Mouse (Mus musculus): ENCODE data around the gene Olfr668.
"Not testable (repeated sequence)": the region's sequence is repeated elsewhere in the genome, so short reads cannot be mapped to it uniquely, and the experiment has no call there.

The Olfr668 gene

DNA sequence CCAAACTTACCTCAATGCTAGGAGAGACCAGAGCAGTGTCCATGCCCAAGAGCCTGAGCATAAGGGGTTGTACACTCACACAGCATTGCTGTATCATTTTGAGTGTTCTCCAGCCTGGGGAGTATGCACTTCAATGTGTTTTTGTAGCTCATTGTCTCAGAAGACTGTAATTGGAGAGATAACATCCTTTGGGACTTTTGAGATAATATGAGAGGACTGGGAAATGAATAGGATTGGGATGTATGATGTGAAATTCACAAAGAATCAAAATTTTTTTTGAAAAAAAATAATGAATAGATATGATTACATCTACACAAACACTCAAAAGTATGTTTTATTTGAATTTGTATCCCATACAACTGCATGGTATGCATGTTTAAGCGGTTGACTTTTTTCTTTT, at the start of gene Olfr668:
TSS of gene Olfr668 (minus strand) at position 101 of the 400 bp plus-strand sequence.
- DNase-seq (ENCODE audit: inconsistent ontology term): no peak

DNA sequence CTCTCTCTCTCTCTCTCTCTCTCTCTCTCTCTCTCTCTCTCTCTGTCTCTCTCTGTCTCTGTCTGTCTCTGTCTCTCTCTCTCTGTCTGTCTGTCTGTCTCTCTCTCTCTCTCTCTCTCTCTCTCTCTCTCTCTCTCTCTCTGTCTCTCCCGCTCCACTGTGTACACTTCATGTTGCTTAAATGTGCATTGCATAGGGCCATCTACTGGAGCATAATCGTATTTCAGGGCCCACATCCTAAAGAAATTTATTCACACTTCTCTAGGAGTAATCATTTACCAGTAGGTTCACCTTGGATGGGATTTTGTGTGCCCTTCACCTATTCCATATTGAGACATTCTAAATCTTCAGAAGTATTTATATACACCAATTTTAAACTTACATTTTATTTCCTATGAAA, 44.6 kb upstream of the Olfr668 start:
- DNase-seq (ENCODE audit: inconsistent ontology term): not testable (repeated sequence)

DNA sequence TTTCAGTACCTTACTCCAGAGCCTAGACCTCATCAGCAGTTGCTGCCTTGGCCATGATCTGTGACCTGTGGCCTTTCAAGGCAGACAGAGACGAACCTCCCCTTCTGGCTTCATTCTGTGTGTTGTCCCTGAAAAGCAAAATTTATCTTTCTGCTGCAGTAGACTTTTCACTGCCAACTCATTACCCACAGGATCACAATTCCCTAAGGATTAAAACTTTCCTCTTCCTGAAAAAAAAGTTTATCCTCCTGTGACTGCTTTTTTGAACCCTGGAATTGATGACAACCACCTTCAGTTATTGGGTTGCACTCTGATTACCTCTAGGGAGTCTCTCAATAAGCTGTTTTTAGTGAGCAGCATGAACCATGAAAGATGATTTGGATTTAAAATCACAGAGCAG, 34.7 kb upstream of the Olfr668 start, which contains the start of gene Olfr670:
TSS of gene Olfr670 (minus strand) at position 101 of the 400 bp plus-strand sequence.
- no peak for DNase-seq (ENCODE audit: inconsistent ontology term)

DNA sequence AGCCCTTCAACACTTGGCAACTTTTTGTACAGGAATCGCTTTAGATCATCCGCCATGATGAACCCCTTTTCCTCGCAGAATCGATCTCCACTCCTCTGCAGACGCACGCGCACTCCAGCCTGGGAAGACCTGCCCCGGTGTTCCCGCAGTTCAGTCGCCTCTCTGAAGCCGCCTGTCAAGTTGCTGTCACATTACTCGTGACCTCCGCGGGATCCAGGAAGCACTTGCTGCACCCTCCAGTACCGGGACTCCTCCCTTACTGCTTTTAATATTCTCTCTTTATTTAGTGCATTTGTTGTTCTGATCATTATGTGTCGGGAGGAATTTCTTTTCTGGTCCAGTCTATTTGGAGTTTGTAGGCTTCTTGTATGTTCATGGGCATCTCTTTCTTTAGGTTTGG, 22.4 kb upstream of the Olfr668 start:
- not testable (repeated sequence) for DNase-seq (ENCODE audit: inconsistent ontology term)

DNA sequence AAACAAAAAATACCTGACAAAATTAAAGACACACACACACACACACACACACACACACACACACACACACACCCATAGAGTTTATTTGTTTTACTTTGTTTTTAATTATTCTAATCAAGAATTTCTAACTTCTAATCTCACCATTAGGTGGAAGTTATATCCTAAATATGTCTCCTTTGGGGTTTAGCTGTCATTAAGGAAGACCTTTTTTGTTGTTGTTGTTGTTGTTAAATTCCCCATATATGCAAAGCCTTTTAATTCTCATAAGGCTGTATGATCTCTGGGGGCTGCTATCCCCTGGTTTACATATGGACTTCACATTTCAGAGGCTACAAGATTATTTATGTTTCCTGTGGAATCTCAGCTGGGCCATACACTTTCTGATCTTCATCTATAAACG, 6.1 kb upstream of the Olfr668 start, which contains the start of gene Olfr669:
TSS of gene Olfr669 (plus strand) at position 301 of the 400 bp plus-strand sequence.
- DNase-seq (ENCODE audit: inconsistent ontology term): no peak

DNA sequence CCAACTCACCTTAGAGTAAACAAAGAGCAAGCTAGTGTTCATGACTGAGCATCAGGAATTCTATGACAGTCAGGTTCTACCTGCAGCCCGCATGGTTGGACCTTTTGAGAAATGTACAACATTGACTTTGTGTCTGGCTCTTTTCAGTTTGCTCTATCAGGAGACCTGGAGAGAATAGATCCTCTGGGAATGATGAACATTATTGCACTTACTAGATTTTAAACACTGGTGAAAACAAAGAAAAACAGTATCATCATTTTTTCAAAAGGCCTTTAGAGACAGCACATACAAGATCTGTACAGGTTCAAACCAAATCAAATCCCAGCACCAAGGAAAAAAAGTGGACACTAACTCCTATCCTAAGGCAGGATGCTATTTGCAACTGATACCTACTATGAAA, 6.5 kb downstream of the Olfr668 start, which contains the start of gene Olfr667:
TSS of gene Olfr667 (minus strand) at position 101 of the 400 bp plus-strand sequence.
- DNase-seq (ENCODE audit: inconsistent ontology term): no peak

DNA sequence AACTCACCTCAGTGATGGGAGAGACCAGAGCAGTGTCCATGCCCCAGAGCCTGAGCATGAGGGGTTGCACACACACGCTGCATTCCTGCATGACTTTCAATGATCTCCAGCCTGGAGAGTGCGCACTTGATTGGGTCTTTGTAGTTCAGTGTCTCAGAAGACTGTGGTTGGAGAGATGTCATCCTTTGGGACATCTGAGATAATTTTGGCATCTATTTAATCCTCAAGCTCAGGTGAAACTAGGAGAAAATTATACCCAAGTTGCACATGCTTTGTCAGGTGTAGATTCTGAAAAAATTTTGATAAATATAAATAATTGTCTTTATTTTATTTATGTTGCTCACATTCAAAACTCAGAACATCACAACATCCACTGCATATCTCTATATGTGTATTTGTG, 32.0 kb downstream of the Olfr668 start, which contains the start of gene Olfr666:
TSS of gene Olfr666 (minus strand) at position 101 of the 400 bp plus-strand sequence.
- no peak for DNase-seq (ENCODE audit: inconsistent ontology term)

DNA sequence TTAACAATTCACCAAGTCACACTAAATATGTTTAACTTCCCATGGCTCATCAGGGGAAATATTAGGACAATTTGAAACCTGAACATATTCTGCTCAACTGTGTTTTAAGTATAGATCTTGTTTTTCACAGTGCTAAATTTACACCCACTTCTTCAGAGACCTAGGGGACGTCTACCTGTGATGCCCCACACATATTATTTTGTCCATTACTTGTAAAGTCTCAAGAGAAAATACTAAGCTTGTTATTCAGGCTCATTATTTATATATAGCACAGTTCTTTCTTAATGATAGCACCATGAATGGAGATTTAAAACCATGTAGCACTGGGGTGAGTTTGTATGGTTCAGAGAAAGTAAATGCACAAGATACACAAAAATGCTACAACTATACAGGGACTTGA, 50.1 kb downstream of the Olfr668 start, which contains the start of gene Olfr665:
TSS of gene Olfr665 (plus strand) at position 301 of the 400 bp plus-strand sequence.
- DNase-seq (ENCODE audit: inconsistent ontology term): no peak
